Mouse (Mus musculus): Measurements from ENCODE around the gene Thop1.

GRCm38 (mm10) chr10:81094931-81095678 lies 25.3 kb downstream of the Thop1 start:
- TF ChIP-seq CTCF (IDR thresholded peaks at IDR 0.05; ENCODE audit: control insufficient read depth, insufficient read depth, insufficient read length) (no peak), MYOD1 (IDR thresholded peaks at IDR 0.05; ENCODE audit: control insufficient read depth, insufficient read length, low read depth) (no peak), USF1 (IDR thresholded peaks at IDR 0.05; ENCODE audit: low read depth) (no peak), MYOG (IDR thresholded peaks at IDR 0.05; ENCODE audit: control insufficient read depth, extremely low read depth, insufficient read length) (no peak), CEBPB (IDR thresholded peaks at IDR 0.05; ENCODE audit: low read depth) (no peak), FOSL1 (IDR thresholded peaks at IDR 0.05; ENCODE audit: insufficient read depth, low read length, poor library complexity, severe bottlenecking) (no peak)

All from C2C12 (cell line).